Mouse (Mus musculus) spleen, adult 2 months (tissue): Measurements from ENCODE around the gene Smap2.

Experiments
- CTCF ChIP-seq: fragments of 200-500 bp; IDR thresholded peaks from 2 replicates; pipeline ENCODE4 v1.5.1; 2011; ENCODE audit warnings: mild to moderate bottlenecking, inconsistent platforms; ENCODE audit not compliant: insufficient read depth, insufficient read length, insufficient replicate concordance; ENCODE audit errors: extremely low read depth
- POLR2A ChIP-seq: fragments of 200-500 bp; IDR thresholded peaks from 2 replicates; pipeline ENCODE4 v1.6.1; 2011; ENCODE audit warnings: low read depth, low read length, inconsistent platforms

- no peak for TF ChIP-seq POLR2A
- TF ChIP-seq CTCF: no peak
These were observed 6.9 kb upstream of the Smap2 start for GRCm38 (mm10) chr4:121023941-121024340.
